Mouse (Mus musculus) retina, embryonic 14.5 days (tissue): ENCODE data around the gene Pm20d1.
A peak's percentile ranks its signal among the peaks of the same experiment; 100 is the strongest.
"Not testable (repeated sequence)": the region's sequence is repeated elsewhere in the genome, so short reads cannot be mapped to it uniquely, and the experiment has no call there.

Source experiments
- DNase-seq: peaks from one replicate; pipeline ENCODE4 v3.0.0-alpha.2; 2015; ENCODE audit warnings: low spot score

Gene Pm20d1

GRCm38 (mm10) chr1:131794591-131794990 lies 2.6 kb upstream of the Pm20d1 start:
- peak; percentile 55 for DNase-seq

GRCm38 (mm10) chr1:131795171-131795570 lies 2.0 kb upstream of the Pm20d1 start:
- no peak for DNase-seq

- DNase-seq = no peak
Measured at GRCm38 (mm10) chr1:131800001-131800400, 2.8 kb downstream of the Pm20d1 start.

GRCm38 (mm10) chr1:131801071-131801470 lies 3.9 kb downstream of the Pm20d1 start:
- DNase-seq = no peak

GRCm38 (mm10) chr1:131802652-131803051 lies 5.5 kb downstream of the Pm20d1 start:
- DNase-seq = no peak

GRCm38 (mm10) chr1:131804166-131804565 lies 7.0 kb downstream of the Pm20d1 start:
- DNase-seq = no peak

GRCm38 (mm10) chr1:131808986-131809385 lies 11.8 kb downstream of the Pm20d1 start:
- no peak for DNase-seq

GRCm38 (mm10) chr1:131809651-131810050 lies 12.5 kb downstream of the Pm20d1 start:
- DNase-seq = no peak

GRCm38 (mm10) chr1:131811393-131811792 lies 14.2 kb downstream of the Pm20d1 start:
- DNase-seq = no peak

GRCm38 (mm10) chr1:131812006-131812405 lies 14.8 kb downstream of the Pm20d1 start:
- DNase-seq = no peak

- DNase-seq = no peak
Measured at GRCm38 (mm10) chr1:131812631-131813295, 15.6 kb downstream of the Pm20d1 start.

GRCm38 (mm10) chr1:131813731-131814130 lies 16.6 kb downstream of the Pm20d1 start:
- no peak for DNase-seq

- no peak for DNase-seq
Measured at GRCm38 (mm10) chr1:131814191-131814590, 17.0 kb downstream of the Pm20d1 start.

- no peak for DNase-seq
Measured at GRCm38 (mm10) chr1:131816886-131817285, 19.7 kb downstream of the Pm20d1 start.

- DNase-seq = not testable (repeated sequence)
Measured at GRCm38 (mm10) chr1:131820353-131820752, 23.2 kb downstream of the Pm20d1 start.

GRCm38 (mm10) chr1:131820887-131821328 lies 23.7 kb downstream of the Pm20d1 start:
- DNase-seq = no peak

GRCm38 (mm10) chr1:131822292-131822691 lies 25.1 kb downstream of the Pm20d1 start:
- no peak for DNase-seq

GRCm38 (mm10) chr1:131822856-131823492 lies 25.8 kb downstream of the Pm20d1 start:
- DNase-seq = no peak

GRCm38 (mm10) chr1:131823563-131823962 lies 26.4 kb downstream of the Pm20d1 start:
- DNase-seq = no peak

GRCm38 (mm10) chr1:131824528-131825181 lies 27.5 kb downstream of the Pm20d1 start:
- DNase-seq = no peak

GRCm38 (mm10) chr1:131827207-131827786 lies 30.1 kb downstream of the Pm20d1 start, which contains the start of gene Slc41a1:
TSS of gene Slc41a1 (plus strand) at chr1:131827493.
- no peak for DNase-seq

GRCm38 (mm10) chr1:131827787-131828258 lies 30.6 kb downstream of the Pm20d1 start:
- peak; percentile 99 for DNase-seq
